In genomic region chr2:4393046-4393445, GRCm38 (mm10) we compare ENCODE assay signal across 16 mouse cellular contexts.
"Had no signal": no experiment of that assay in that cellular context is flagged by ENCODE, and none has a peak within 500 bp of the region (broad histone marks: within the 10 kb centered on the region; RNA-seq: fewer than 3 reads in every experiment).

No protein-coding gene starts in this region.

- H3K4me1 ChIP-seq: neural tube, embryonic 15.5 days; stomach, embryonic 15.5 days had no signal

- DNase-seq: retina, postnatal 1 day; right cerebral cortex, adult 18-20 months; right cerebral cortex, postnatal 14 days; right cerebral cortex, postnatal 25 days; right cerebral cortex, postnatal 4 days; spleen, adult 18-20 months; thymus, adult 18-20 months; thymus, adult 2 months; thymus, postnatal 14 days; thymus, postnatal 25 days; thymus, postnatal 36 days; thymus, postnatal 4 days had no signal

- H3K4me2 ChIP-seq: neural tube, embryonic 13.5 days; neural tube, embryonic 15.5 days; stomach, embryonic 15.5 days had no signal

- H3K4me3 ChIP-seq: neural tube, embryonic 13.5 days; neural tube, embryonic 15.5 days; stomach, embryonic 15.5 days had no signal

- H3K9ac ChIP-seq: neural tube, embryonic 13.5 days; neural tube, embryonic 15.5 days; stomach, embryonic 15.5 days had no signal

- H3K27ac ChIP-seq: neural tube, embryonic 13.5 days; neural tube, embryonic 15.5 days; stomach, embryonic 15.5 days; stomach, postnatal 0 days had no signal

- H3K36me3 ChIP-seq: neural tube, embryonic 13.5 days; neural tube, embryonic 15.5 days; stomach, embryonic 15.5 days had no signal

- H3K9me3 ChIP-seq: neural tube, embryonic 13.5 days; neural tube, embryonic 15.5 days; stomach, embryonic 15.5 days had no signal

- H3K27me3 ChIP-seq: neural tube, embryonic 13.5 days; neural tube, embryonic 15.5 days; stomach, embryonic 15.5 days had no signal
